Mouse (Mus musculus): ENCODE data around the gene Atf2.

DNA sequence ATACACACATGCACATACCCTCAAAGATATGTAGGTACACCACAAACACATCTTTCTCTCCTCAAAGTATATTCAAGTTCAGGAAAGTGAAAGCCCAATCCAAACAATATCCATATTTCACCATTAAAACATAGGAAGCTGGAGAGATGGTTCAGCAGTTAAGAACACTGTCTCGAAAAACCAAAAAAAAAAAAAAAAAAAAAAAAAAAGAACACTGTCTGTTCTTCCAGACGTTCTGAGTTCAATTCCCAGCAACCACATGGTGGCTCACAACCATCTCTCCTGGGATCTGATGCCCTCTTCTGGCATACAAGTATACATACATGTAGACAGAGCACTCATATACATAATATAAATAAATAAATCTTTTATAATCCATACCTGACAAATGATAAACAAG, 6.4 kb downstream of the Atf2 start:
- no peak for TF ChIP-seq CTCF (IDR thresholded peaks at IDR 0.05; ENCODE audit: borderline replicate concordance, insufficient read depth, low read depth, low read length)
- no peak for TF ChIP-seq POLR2A (IDR thresholded peaks at IDR 0.05; ENCODE audit: borderline replicate concordance, insufficient read depth, low read length)
